Mouse (Mus musculus) cerebellum, adult 8-10 months (tissue): ENCODE data around the gene Nr6a1.
A peak's percentile ranks its signal among the peaks of the same experiment; 100 is the strongest.

Experiments used
- DNase-seq: peaks from one replicate; pipeline ENCODE4 v3.0.0; 2022

Gene Nr6a1

GRCm38 (mm10) chr2:38936721-38937378 lies 9.4 kb upstream of the Nr6a1 start:
- DNase-seq: no peak

DNA sequence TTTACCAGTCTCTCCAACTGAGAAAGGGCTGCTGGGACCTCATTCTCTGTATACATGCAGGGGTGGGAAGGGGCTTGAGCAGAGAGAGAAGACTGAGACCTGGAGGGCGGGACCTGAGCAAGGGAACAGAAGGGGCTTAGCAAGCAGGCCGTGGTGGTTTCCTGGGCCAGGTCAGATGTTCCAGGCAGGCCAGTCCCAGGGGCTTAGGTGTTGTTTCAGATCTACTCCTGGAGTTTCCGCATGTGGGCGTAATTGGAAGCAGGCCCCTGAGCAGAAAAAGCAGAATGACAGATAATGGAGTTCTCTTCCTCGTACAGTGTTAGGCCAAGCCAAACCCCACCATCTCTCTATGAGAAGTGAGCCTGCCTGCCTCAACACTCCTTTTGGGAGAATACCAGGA lies 7.4 kb upstream of the Nr6a1 start:
- no peak for DNase-seq

DNA sequence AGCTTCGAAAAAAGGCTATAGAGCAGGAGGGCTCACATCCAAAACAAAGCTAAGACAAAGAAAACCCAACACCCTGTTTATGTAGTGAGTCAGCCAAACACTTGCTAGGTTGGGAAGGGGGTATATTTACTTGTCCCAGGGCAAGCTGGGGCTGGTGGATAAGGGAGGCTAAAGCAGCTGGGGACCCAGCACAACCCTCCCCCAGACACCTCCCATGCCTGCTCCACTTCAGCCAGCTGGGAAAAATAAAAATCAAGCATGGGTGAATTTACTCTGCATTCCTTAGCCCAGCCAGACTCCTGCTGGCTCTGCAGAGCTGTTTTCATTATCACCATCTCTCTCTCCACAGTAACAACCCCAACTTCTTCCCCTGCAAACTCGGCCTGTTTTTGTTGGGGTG lies 6.4 kb upstream of the Nr6a1 start:
- no peak for DNase-seq

DNA sequence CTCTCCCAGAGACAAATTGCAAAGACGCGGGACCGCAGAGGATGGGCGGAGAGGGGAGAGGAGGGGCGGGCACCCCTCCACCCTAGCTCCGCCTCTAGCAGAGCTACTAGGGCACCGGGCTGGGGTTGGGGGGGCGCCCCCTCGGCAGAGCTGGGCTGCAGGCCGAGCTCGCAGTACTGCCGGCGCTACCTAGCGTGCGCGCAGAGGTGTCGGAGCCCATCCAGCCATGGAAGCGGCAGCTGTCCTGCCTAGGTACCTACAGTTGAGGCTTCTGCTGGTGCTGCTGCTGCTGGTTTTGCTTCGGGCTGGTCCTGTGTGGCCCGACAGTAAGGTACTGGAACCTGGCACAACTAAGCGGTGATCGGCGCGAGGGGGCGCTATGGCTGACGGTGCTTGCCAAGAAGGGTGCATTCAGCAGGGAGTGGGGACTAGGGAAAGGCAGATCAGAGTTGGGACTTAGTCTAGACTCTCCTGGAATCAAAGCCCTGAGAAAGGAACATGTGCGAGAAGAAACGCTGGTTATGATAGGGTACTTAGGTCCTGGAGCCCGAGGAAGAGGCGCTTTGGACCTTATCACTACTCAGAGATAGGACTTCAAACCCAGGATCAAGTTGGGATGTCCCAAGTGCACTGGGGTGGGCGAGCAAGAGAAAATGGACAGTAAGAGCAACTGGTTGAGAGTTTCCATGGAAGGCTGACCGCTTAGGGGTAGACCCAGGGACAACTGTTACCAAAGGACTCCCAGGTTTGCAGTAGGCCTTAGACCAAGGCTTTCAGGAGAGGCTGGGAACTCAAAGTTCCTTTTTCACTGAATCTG lies 4.6 kb upstream of the Nr6a1 start, which contains the start of gene Olfml2a:
Gene Olfml2a (plus strand): TSS at position 128 of the 817 bp plus-strand sequence.
- peak; percentile 45 for DNase-seq

GRCm38 (mm10) chr2:38930269-38930668 lies 2.8 kb upstream of the Nr6a1 start:
- no peak for DNase-seq

DNA sequence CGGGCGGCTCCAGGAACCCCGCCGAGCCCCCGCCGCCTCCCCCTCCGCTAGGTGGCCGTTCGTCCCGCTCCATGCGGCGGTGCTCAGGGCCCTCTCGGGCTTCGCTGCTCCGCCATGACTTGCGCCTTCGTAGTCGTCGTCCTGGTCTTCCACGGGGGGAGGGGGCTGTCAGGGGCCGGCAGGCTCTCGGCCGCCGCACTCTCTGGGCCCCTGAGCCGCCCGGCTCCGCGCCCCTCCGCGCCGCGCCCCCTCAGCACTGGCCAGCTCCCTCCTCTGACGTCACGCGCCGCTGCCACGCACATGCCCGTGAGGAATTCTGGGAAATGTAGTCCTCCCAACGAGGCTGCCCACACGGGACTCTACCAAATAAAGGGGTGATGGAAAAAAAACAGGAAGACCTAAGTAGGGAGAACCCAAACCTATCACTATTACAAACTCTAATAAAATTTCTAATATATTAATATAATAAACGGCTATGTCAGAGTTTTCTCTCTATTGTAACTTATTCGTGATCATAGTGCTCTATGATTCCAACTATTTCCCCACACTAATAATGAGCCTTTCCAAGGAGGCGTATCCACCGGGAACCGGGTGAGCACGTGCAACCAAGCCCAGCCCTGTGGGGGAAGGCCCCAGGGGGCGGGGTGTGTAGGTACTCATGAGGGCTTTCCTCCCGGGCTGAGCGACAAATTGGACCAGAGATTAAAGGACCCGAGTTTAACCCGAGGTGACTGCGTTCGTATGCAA lies 1.2 kb downstream of the Nr6a1 start:
- DNase-seq: peak; percentile 93

- peak; percentile 48 for DNase-seq
Measured at GRCm38 (mm10) chr2:38925171-38926080, 2.1 kb downstream of the Nr6a1 start.

DNA sequence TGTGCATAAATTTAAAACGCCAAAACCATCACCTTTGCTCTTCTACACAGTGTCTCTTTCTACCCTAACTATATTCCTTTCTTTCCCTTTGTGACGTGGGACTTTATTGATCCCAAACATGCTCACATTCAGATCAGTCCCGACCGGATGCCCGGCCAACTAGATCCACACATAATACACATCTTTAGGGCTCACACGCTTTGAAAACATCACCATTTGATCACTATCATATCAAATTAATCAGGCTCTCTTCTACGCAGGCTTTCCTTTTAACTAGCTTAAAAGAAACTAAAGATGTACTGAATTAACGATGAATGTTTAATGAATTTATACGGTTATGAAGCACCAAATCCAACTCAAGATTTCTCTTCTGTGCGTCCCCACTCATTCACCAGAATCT lies 2.9 kb downstream of the Nr6a1 start:
- DNase-seq: no peak

DNA sequence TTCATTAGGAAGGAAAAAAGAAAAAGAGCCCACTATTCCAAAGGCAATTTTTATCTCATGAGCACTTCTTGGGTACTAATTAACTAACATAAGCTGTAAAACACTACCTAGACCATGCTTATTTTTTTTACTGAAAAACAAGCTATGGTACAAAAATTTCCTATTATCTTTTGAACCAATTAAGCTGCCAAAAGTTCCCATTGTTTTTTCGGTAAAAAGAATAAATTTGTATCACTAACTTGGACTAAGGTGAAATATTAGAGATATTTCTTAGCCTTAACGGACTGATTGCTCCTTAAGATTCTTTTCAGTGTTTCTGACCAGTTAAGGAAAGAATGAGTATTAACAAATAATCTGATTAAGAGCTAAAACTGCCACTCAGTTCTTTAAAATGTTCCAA lies 3.6 kb downstream of the Nr6a1 start:
- no peak for DNase-seq

GRCm38 (mm10) chr2:38923471-38923870 lies 4.0 kb downstream of the Nr6a1 start:
- no peak for DNase-seq

DNA sequence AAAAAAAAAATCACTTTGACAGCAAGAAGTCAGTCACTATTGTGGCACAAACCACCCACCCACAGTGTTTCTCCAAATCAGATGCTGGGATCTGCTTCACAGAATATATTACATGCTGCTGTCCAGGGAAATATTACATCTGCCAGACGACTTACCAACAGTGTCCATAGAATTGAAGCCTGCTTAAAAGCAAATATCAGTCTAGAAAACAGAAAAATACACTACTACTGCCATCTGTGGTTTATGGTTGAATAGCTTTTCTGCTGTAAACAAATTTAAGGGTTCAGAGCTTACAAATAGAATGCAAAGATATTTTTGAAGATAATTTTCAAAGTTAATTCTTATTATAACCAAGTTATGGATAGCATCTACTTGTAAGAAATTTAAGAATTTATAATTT lies 6.1 kb downstream of the Nr6a1 start:
- DNase-seq: no peak

DNA sequence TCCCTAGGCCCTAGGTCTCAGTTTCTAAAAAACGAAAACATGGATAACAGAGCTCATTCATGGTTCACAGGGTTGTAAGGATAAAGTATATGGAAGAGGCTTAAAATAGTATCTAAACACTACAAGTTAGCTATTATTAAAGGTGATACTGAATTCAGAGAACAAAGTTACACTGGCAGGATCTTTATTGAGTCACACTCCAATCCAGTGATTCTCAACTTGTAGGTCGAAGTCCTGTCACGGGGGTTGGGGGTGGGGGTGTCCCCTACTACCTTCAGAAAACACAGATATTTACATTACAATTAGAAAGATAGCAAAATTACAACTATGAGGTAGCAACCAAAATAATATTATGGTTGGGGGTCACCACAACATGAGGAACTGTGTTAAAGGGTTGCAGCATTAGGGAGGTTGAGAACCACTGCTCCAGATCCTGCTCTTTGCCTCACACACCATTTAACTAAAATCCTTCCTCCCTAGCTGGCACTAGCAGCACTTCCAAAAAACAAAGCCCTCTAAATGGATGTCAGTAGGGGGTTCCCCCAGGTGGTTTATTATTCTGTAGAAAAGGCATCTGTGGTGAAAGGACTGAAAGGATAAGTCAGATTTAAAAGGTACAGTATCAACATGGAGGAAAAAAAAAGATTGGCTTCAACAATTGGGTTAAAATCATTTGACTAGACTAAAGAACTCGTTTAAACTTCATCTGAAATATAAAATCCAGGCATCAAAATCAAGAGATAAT lies 10.4 kb downstream of the Nr6a1 start:
- no peak for DNase-seq

DNA sequence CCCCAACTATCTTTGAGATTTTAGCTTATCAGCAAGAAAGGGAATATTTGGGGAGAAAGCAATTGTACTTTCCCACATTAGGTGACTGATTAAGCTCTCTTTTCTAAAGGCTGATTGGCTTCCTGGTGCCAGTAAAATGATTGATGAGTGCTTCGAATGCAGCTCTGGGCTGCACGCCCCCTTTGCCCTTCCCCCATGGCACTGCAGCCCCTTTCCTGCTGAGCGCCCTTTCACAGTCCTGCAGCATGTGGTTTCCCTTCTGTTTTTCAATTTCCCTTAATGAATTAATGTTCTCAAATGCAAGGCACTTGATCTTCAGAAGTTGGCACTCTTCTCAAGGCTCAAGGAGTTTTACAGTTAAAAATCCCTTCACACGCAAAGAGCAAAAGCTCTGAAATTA lies 12.5 kb downstream of the Nr6a1 start:
- no peak for DNase-seq

DNA sequence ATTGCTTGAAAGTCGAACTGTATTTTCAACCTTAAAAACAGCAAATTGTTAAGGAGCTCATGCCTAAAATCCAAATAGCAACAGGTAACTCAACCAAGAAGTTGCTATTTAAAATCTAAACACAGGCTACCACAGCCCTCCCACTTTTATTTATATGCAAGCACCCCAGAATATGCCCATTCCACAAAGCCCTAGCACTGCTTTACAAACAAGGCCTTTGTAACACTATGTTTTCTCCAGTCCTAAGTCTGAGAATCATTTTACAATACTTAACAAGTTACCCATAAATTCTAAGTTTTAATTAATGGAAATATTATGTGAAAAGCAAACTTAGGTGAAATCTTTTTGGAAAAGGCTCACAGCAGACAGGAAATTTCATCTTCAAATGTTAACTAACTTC lies 13.0 kb downstream of the Nr6a1 start:
- no peak for DNase-seq

- no peak for DNase-seq
Measured at GRCm38 (mm10) chr2:38908604-38909003, 18.9 kb downstream of the Nr6a1 start.

- DNase-seq: no peak
Measured at GRCm38 (mm10) chr2:38906097-38906496, 21.4 kb downstream of the Nr6a1 start.

- no peak for DNase-seq
Measured at GRCm38 (mm10) chr2:38904290-38904689, 23.2 kb downstream of the Nr6a1 start.

- DNase-seq: no peak
Measured at GRCm38 (mm10) chr2:38902866-38903265, 24.6 kb downstream of the Nr6a1 start.

DNA sequence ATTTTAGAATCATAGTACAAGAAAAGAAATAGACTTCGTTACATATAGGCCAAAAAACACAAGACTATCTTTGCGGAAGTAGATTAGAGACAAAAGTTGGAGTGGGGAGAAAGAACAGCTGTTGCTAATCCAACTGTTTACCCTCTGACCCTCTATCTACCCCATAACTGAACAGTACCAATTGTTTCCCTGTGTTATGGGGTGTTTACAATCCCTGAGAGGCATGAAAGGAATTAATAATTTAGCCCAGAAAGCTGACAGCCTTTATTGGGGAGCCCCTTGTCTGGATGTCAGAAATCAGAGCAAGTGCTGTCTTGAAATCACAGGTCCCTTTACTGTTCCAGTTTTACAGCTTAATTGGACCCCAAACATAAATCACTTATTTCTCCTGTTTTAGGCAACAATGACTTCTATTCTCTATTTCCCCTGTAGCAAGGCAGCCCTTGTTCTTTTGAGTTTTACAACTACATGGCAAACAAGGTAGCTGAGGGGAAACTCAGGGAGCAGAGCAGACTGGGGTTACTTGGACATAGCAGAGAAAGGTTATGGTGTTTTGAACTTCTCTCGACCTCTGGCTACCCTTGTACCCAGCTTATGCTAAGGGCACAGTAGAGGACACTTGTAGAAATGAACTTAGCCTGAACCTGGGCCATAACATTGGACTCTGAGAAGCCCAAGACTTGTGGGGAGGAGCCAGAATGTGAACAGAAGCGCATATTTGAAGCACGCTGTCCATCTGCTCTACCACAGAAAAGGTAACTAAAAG lies 46.4 kb downstream of the Nr6a1 start:
- DNase-seq: no peak

- no peak for DNase-seq
Measured at GRCm38 (mm10) chr2:38874544-38875108, 52.9 kb downstream of the Nr6a1 start.

DNA sequence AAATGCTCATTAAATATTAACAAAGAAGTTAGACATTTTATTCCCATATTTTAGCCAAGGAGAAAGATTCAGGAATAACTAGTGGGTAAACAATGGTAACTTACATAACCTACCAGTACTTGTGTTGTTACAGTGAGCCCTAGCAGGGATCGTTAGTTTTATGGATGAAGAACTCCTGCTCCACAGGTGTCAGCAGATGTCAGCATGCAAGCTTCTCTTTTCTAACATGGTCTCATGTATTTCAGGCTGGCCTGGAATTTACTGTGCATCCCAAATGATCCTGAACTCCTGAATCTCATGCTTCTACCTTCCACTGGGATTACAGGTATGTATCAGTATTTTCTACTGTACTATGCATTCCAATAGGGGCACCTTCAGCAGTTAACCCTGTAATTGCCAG lies 54.8 kb downstream of the Nr6a1 start:
- peak; percentile 3 for DNase-seq
